Mouse (Mus musculus): Measurements from ENCODE around the gene Gm20388. TPM values are rescaled to one million over a fixed set of nuclear protein-coding genes. Genes with fewer than 3 reads are reported as not detected.
A peak's percentile ranks its signal among the peaks of the same experiment; 100 is the strongest.

Gene Gm20388
- polyA plus RNA-seq, 1 experiment from 2014 or later: 12.4 TPM

DNA sequence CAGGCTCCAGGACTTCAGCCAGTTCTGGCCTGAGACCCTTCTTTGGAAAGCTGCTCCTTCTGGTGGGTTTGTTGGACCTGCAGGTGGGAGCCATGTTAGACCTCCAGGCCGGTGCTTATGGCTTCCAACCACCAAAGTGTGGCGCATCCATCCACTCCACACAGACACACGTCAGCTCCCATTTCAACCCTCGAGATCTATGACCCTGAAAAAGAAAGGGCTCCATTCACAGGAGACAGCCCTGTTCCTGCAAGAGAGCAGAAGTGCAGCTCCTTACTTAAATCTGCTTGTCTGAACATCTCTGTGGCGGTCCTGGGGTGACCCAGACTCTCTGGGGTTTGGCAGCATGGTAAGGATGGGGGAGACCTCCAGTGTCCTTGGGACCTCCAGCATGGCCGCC lies 1182.9 kb downstream of the Gm20388 start:
- Histone ChIP-seq H3K27me3 (replicated peaks; ENCODE audit: control insufficient read depth, insufficient read depth, low read length) (peaks cover 55% of the 10 kb centered on the region), H3K9me3 (ENCODE audit: control insufficient read depth, low read length) (no peaks in the 10 kb centered on the region)
- no peak for ATAC-seq

GRCm38 (mm10) chr8:121104049-121104818 lies 1193.6 kb downstream of the Gm20388 start:
- WGBS: 51% methylated on average over 17 of the region's 17 CpGs
- no peak overlapping the region for H3K9ac ChIP-seq (ENCODE audit: low read depth, low read length)
- no peak overlapping the region for H3K4me2 ChIP-seq (ENCODE audit: low read length)
- H3K27me3 ChIP-seq (replicated peaks; ENCODE audit: control insufficient read depth, insufficient read depth, low read length): no peaks in the 10 kb centered on the region
- no peak overlapping the region for H3K27ac ChIP-seq (ENCODE audit: low read depth, low read length)
- H3K4me3 ChIP-seq (ENCODE audit: low read length): no peak overlapping the region
- H3K4me1 ChIP-seq (ENCODE audit: control insufficient read depth, insufficient read depth, low read depth, low read length): peaks cover 11% of the 10 kb centered on the region
- peak; percentile 15 for ATAC-seq
- no peaks in the 10 kb centered on the region for H3K9me3 ChIP-seq (ENCODE audit: control insufficient read depth, low read length)
- peaks cover 27% of the 10 kb centered on the region for H3K36me3 ChIP-seq (ENCODE audit: control insufficient read depth, insufficient read depth, low read length)

More for the DNA sequence above, 1182.9 kb downstream of the Gm20388 start:
- Histone ChIP-seq H3K27ac (ENCODE audit: low read depth, low read length) (no peak overlapping the region), H3K4me3 (ENCODE audit: low read length) (no peak overlapping the region), H3K9ac (ENCODE audit: low read depth, low read length) (no peak overlapping the region), H3K4me2 (ENCODE audit: low read length) (no peak overlapping the region), H3K36me3 (ENCODE audit: control insufficient read depth, insufficient read depth, low read length) (peaks cover 11% of the 10 kb centered on the region), H3K4me1 (ENCODE audit: control insufficient read depth, insufficient read depth, low read depth, low read length) (no peaks in the 10 kb centered on the region)
- 66% methylated on average over 6 of the region's 6 CpGs for WGBS

DNA sequence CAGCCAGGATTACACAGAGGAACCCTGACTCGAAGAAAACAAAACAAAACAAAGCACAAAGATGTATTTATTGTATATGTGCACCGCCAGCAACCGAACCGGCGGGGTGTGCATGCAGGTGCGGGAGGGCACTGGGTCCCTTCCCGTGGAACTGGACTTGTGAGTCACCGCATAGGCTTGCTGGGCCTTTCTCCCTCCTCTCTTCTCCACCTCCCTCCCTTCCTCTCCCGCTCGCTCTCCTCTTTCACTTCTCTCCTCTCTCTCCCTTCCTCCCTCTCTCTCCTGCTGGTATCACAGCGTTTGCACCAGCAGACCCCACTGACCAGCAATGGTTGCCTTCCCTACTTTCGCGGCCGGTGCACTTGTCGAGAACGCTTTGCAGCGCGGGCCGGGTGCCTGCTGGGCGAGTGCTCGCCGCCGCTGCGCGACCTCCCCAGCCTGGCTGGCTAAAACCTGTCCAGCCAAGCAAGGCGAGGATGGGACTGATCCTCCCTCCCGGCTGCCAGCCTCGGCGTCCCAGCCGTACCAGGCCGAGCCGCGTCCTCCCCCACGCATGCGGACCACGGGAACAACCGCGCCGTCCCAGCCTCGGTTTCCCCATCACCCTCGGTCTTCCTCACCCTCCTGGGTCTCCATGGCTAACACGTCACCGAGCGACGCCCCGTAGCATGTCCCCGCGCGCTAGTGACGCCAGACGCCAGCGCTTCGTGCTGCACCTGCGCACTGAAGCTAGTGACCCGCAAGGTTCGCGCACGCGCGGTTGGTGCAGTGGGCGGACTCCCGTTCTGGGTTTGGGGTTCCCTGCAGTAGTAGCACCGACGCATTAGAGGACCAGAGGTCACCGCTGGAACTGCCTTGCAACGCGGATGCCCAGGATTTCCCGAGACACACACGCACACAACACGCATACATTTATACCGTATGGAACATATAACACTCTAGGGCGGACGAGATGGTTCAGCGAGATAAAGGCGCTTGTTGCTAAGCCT lies 1197.3 kb downstream of the Gm20388 start, which contains the start of gene Mthfsd:
Gene Mthfsd (minus strand): TSS at position 725 of the 989 bp plus-strand sequence.
- H3K27ac ChIP-seq (ENCODE audit: low read depth, low read length): peak within 1 kb of the TSS; percentile 90
- no peaks in the 10 kb centered on the region for H3K9me3 ChIP-seq (ENCODE audit: control insufficient read depth, low read length)
- H3K4me2 ChIP-seq (ENCODE audit: low read length): peak within 1 kb of the TSS; percentile 95
- peak; percentile 95 for ATAC-seq
- WGBS: 2% methylated on average over 73 of the region's 75 CpGs
- peak within 1 kb of the TSS; percentile 87 for H3K9ac ChIP-seq (ENCODE audit: low read depth, low read length)
- H3K27me3 ChIP-seq (replicated peaks; ENCODE audit: control insufficient read depth, insufficient read depth, low read length): peaks cover 6% of the 10 kb centered on the region; the same call in 1 of the 2 replicates
- peaks cover 7% of the 10 kb centered on the region for H3K36me3 ChIP-seq (ENCODE audit: control insufficient read depth, insufficient read depth, low read length)
- peaks cover 11% of the 10 kb centered on the region for H3K4me1 ChIP-seq (ENCODE audit: control insufficient read depth, insufficient read depth, low read depth, low read length)
- peak within 1 kb of the TSS; percentile 95 for H3K4me3 ChIP-seq (ENCODE audit: low read length)

DNA sequence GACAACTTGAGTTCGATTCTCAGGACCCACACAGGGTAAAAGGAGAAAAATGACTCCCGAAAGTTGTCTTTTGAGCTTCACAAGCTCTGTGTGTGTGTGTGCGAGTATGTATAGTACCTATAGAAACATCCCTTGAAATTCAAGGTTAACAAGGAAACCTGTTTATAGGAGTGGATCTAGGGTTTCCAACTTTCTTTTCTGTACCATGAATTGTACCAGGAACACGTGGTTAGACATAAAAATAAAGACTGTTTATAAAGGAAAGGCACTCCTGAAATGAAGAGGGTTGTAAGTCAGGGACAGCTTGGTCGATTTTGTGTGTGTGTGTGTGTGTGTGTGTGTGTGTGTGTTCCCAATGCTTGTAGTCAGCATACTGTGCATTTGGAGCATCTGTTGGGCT lies 1198.0 kb downstream of the Gm20388 start:
- Histone ChIP-seq H3K27ac (ENCODE audit: low read depth, low read length) (no peak overlapping the region), H3K4me2 (ENCODE audit: low read length) (peak overlapping the region; percentile 95), H3K4me3 (ENCODE audit: low read length) (peak overlapping the region; percentile 95), H3K36me3 (ENCODE audit: control insufficient read depth, insufficient read depth, low read length) (0 out of 2 replicates have a peak, but pooled peaks cover under 1% of the 10 kb centered on the region), H3K9ac (ENCODE audit: low read depth, low read length) (peak overlapping the region; percentile 87), H3K27me3 (replicated peaks; ENCODE audit: control insufficient read depth, insufficient read depth, low read length) (peaks cover 9% of the 10 kb centered on the region), H3K4me1 (ENCODE audit: control insufficient read depth, insufficient read depth, low read depth, low read length) (peaks cover 13% of the 10 kb centered on the region), H3K9me3 (ENCODE audit: control insufficient read depth, low read length) (no peaks in the 10 kb centered on the region)
- WGBS: 13% methylated on average over 5 of the region's 5 CpGs
- no peak for ATAC-seq

GRCm38 (mm10) chr8:121111145-121111907 lies 1200.7 kb downstream of the Gm20388 start:
- Histone ChIP-seq H3K36me3 (ENCODE audit: control insufficient read depth, insufficient read depth, low read length) (no peaks in the 10 kb centered on the region), H3K27ac (ENCODE audit: low read depth, low read length) (no peak overlapping the region), H3K4me1 (ENCODE audit: control insufficient read depth, insufficient read depth, low read depth, low read length) (peaks cover 16% of the 10 kb centered on the region), H3K27me3 (replicated peaks; ENCODE audit: control insufficient read depth, insufficient read depth, low read length) (peaks cover 31% of the 10 kb centered on the region), H3K4me2 (ENCODE audit: low read length) (no peak overlapping the region), H3K4me3 (ENCODE audit: low read length) (no peak overlapping the region), H3K9ac (ENCODE audit: low read depth, low read length) (no peak overlapping the region), H3K9me3 (ENCODE audit: control insufficient read depth, low read length) (no peaks in the 10 kb centered on the region)
- no peak for ATAC-seq
- WGBS: 52% methylated on average over 7 of the region's 7 CpGs

- Histone ChIP-seq H3K27me3 (replicated peaks; ENCODE audit: control insufficient read depth, insufficient read depth, low read length) (peaks cover 49% of the 10 kb centered on the region), H3K9ac (ENCODE audit: low read depth, low read length) (no peak overlapping the region), H3K4me1 (ENCODE audit: control insufficient read depth, insufficient read depth, low read depth, low read length) (peaks cover 15% of the 10 kb centered on the region), H3K4me2 (ENCODE audit: low read length) (no peak overlapping the region), H3K9me3 (ENCODE audit: control insufficient read depth, low read length) (peaks cover 4% of the 10 kb centered on the region; the same call in 1 of the 2 replicates), H3K27ac (ENCODE audit: low read depth, low read length) (no peak overlapping the region), H3K4me3 (ENCODE audit: low read length) (no peak overlapping the region; the same call in 1 of the 2 replicates), H3K36me3 (ENCODE audit: control insufficient read depth, insufficient read depth, low read length) (no peaks in the 10 kb centered on the region)
- ATAC-seq: peak; percentile 66
- 1% methylated on average over 21 of the region's 21 CpGs for WGBS
Observed at GRCm38 (mm10) chr8:121113261-121113660, 1202.6 kb downstream of the Gm20388 start.

DNA sequence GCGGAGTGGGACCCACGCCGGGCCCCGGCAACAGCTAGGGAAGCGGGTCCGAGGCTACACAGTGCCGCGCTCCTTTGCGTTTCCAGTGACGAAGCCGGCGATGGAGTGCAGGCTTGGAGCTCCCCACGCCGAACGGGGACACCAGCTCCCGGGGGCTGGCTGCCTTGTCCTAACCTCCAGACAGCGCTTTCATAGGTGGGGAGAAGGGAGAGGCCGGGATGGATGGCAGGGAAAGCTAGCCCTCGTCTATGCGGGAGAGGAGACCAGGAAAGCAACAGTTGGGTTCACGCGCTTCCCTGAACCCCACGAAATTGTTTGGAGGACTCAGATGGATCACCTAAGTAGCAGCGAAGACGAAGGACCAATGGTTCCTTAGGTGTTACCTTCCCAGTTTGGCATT lies 1204.5 kb downstream of the Gm20388 start:
- no peak for ATAC-seq

DNA sequence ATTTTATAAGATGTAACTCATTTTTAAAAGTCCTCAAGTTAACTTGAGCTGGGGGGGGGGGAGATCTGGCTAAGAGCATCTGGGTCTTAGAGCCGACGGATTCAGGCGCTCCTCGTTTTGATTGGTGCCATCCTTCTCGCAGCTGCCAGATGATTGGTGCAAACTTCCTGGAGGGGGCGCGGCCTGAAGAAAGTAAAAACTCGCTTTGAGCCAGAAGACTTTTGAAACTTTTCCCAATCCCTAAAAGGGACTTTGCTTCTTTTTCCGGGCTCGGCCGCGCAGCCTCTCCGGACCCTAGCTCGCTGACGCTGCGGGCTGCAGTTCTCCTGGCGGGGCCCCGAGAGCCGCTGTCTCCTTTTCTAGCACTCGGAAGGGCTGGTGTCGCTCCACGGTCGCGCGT lies 1205.3 kb downstream of the Gm20388 start, which contains the start of gene Foxc2:
Gene Foxc2 (plus strand): TSS at position 224 of the 400 bp plus-strand sequence.
- peaks cover 4% of the 10 kb centered on the region; the same call in 1 of the 2 replicates for H3K9me3 ChIP-seq (ENCODE audit: control insufficient read depth, low read length)
- peaks cover 64% of the 10 kb centered on the region for H3K27me3 ChIP-seq (replicated peaks; ENCODE audit: control insufficient read depth, insufficient read depth, low read length)
- peak within 1 kb of the TSS; percentile 39 for H3K4me3 ChIP-seq (ENCODE audit: low read length)
- H3K4me1 ChIP-seq (ENCODE audit: control insufficient read depth, insufficient read depth, low read depth, low read length): peaks cover 15% of the 10 kb centered on the region
- no peak for ATAC-seq
- peak within 1 kb of the TSS; percentile 54 for H3K9ac ChIP-seq (ENCODE audit: low read depth, low read length)
- 0% methylated on average over 24 of the region's 25 CpGs for WGBS
- H3K4me2 ChIP-seq (ENCODE audit: low read length): peak within 1 kb of the TSS; percentile 63
- no peak within 1 kb of the TSS for H3K27ac ChIP-seq (ENCODE audit: low read depth, low read length)
- H3K36me3 ChIP-seq (ENCODE audit: control insufficient read depth, insufficient read depth, low read length): no peaks in the 10 kb centered on the region

More for the DNA sequence above, 1204.5 kb downstream of the Gm20388 start:
- Histone ChIP-seq H3K27me3 (replicated peaks; ENCODE audit: control insufficient read depth, insufficient read depth, low read length) (peaks cover 56% of the 10 kb centered on the region), H3K36me3 (ENCODE audit: control insufficient read depth, insufficient read depth, low read length) (no peaks in the 10 kb centered on the region), H3K27ac (ENCODE audit: low read depth, low read length) (no peak overlapping the region), H3K9ac (ENCODE audit: low read depth, low read length) (no peak overlapping the region), H3K4me2 (ENCODE audit: low read length) (no peak overlapping the region), H3K9me3 (ENCODE audit: control insufficient read depth, low read length) (peaks cover 4% of the 10 kb centered on the region; the same call in 1 of the 2 replicates), H3K4me1 (ENCODE audit: control insufficient read depth, insufficient read depth, low read depth, low read length) (peaks cover 15% of the 10 kb centered on the region), H3K4me3 (ENCODE audit: low read length) (no peak overlapping the region)
- WGBS: under 1% methylated on average over 25 of the region's 25 CpGs
